Mouse (Mus musculus): Measurements from ENCODE around the gene Rpain. TPM values are rescaled to one million over a fixed set of nuclear protein-coding genes. Genes with fewer than 3 reads are reported as not detected.

Gene Rpain
- polyA plus RNA-seq, 1 experiment from 2014 or later, result 89.1 TPM

Other genes starting within 250 kb of the Rpain start
- gene Zfp3, start 206.0 kb upstream of the Rpain start, polyA plus RNA-seq (2015; fragmentation: Nextera tagmentation; extraction: Ambion mirVana), result 1.4 TPM in 2 replicates
- 0.47 and 0.77 TPM in 2 replicates for gene Scimp, start 157.6 kb upstream of the Rpain start, polyA plus RNA-seq (2015; fragmentation: Nextera tagmentation; extraction: Ambion mirVana)
- gene Rabep1, start 125.4 kb upstream of the Rpain start, polyA plus RNA-seq (2015; fragmentation: Nextera tagmentation; extraction: Ambion mirVana), result 13.0 and 13.1 TPM in 2 replicates
- gene Nup88, start 240 bp upstream of the Rpain start, polyA plus RNA-seq (2015; fragmentation: Nextera tagmentation; extraction: Ambion mirVana), result 57.2 and 58.9 TPM in 2 replicates
- gene C1qbp, start 12.8 kb downstream of the Rpain start, polyA plus RNA-seq (2015; fragmentation: Nextera tagmentation; extraction: Ambion mirVana), result 159 and 170 TPM in 2 replicates
- gene Dhx33, start 34.2 kb downstream of the Rpain start, polyA plus RNA-seq (2015; fragmentation: Nextera tagmentation; extraction: Ambion mirVana), result 5.8 and 6.6 TPM in 2 replicates
- 22.2 and 23.3 TPM in 2 replicates for gene Mis12, start 49.4 kb downstream of the Rpain start, polyA plus RNA-seq (2015; fragmentation: Nextera tagmentation; extraction: Ambion mirVana)
- 35.7 and 37.9 TPM in 2 replicates for gene Derl2, start 49.6 kb downstream of the Rpain start, polyA plus RNA-seq (2015; fragmentation: Nextera tagmentation; extraction: Ambion mirVana)
- 2.1 and 2.5 TPM in 2 replicates for gene 6330403K07Rik, start 63.3 kb downstream of the Rpain start, polyA plus RNA-seq (2015; fragmentation: Nextera tagmentation; extraction: Ambion mirVana)
- 0.21 and 0.28 TPM in 2 replicates for gene Nlrp1a, start 174.5 kb downstream of the Rpain start, polyA plus RNA-seq (2015; fragmentation: Nextera tagmentation; extraction: Ambion mirVana)

Data from liver, embryonic 15.5 days (tissue).